Mouse (Mus musculus): ENCODE data around the gene Exoc6. TPM values are rescaled to one million over a fixed set of nuclear protein-coding genes. Genes with fewer than 3 reads are reported as not detected.
A peak's percentile ranks its signal among the peaks of the same experiment; 100 is the strongest.

Exoc6 gene
- polyA plus RNA-seq, 1 experiment from 2014 or later = 21.7 TPM

- H3K4me2 ChIP-seq = no peak overlapping the region
These were observed 5.8 kb downstream of the Exoc6 start for GRCm38 (mm10) chr19:37555863-37556566.

GRCm38 (mm10) chr19:37557898-37558297 lies 7.7 kb downstream of the Exoc6 start:
- peaks cover 24% of the 10 kb centered on the region for H3K4me1 ChIP-seq (replicated peaks)
- peaks cover under 1% of the 10 kb centered on the region; the same call in 1 of the 2 replicates for H3K36me3 ChIP-seq
- no peak overlapping the region for H3K9ac ChIP-seq
- no peaks in the 10 kb centered on the region for H3K9me3 ChIP-seq (replicated peaks)
- H3K27ac ChIP-seq (ENCODE audit: poor library complexity, severe bottlenecking) = no peak overlapping the region
- no peak for ATAC-seq (ENCODE audit: insufficient number of reproducible peaks, low FRiP score)
- H3K4me3 ChIP-seq = no peak overlapping the region
- H3K4me2 ChIP-seq = no peak overlapping the region
- no peaks in the 10 kb centered on the region for H3K27me3 ChIP-seq (replicated peaks)
- 59% methylated on average over 3 of the region's 3 CpGs for WGBS

More at GRCm38 (mm10) chr19:37555863-37556566, 5.8 kb downstream of the Exoc6 start:
- Histone ChIP-seq H3K4me1 (replicated peaks) (peaks cover 17% of the 10 kb centered on the region), H3K9ac (no peak overlapping the region), H3K27me3 (replicated peaks) (no peaks in the 10 kb centered on the region), H3K36me3 (peaks cover 3% of the 10 kb centered on the region; the same call in 1 of the 2 replicates), H3K27ac (ENCODE audit: poor library complexity, severe bottlenecking) (no peak overlapping the region), H3K9me3 (replicated peaks) (no peaks in the 10 kb centered on the region), H3K4me3 (no peak overlapping the region)
- no peak for ATAC-seq (ENCODE audit: insufficient number of reproducible peaks, low FRiP score)
- 85% methylated on average over 6 of the region's 6 CpGs for WGBS

GRCm38 (mm10) chr19:37559286-37560079 lies 9.3 kb downstream of the Exoc6 start:
- Histone ChIP-seq H3K4me2 (peak overlapping the region; percentile 11; the same call in 1 of the 2 replicates), H3K27ac (ENCODE audit: poor library complexity, severe bottlenecking) (no peak overlapping the region), H3K9me3 (replicated peaks) (no peaks in the 10 kb centered on the region), H3K4me3 (no peak overlapping the region), H3K36me3 (no peaks in the 10 kb centered on the region), H3K4me1 (replicated peaks) (peaks cover 24% of the 10 kb centered on the region), H3K27me3 (replicated peaks) (no peaks in the 10 kb centered on the region), H3K9ac (no peak overlapping the region)
- 44% methylated on average over 9 of the region's 9 CpGs for WGBS
- no peak for ATAC-seq (ENCODE audit: insufficient number of reproducible peaks, low FRiP score)

GRCm38 (mm10) chr19:37560080-37560427 lies 9.8 kb downstream of the Exoc6 start:
- Histone ChIP-seq H3K27ac (ENCODE audit: poor library complexity, severe bottlenecking) (no peak overlapping the region), H3K9me3 (replicated peaks) (no peaks in the 10 kb centered on the region), H3K4me3 (no peak overlapping the region), H3K36me3 (no peaks in the 10 kb centered on the region), H3K9ac (no peak overlapping the region), H3K27me3 (replicated peaks) (no peaks in the 10 kb centered on the region), H3K4me1 (replicated peaks) (peaks cover 24% of the 10 kb centered on the region), H3K4me2 (peak overlapping the region; percentile 11; the same call in 1 of the 2 replicates)
- ATAC-seq (ENCODE audit: insufficient number of reproducible peaks, low FRiP score) = no peak
- 40% methylated on average over 6 of the region's 6 CpGs for WGBS

GRCm38 (mm10) chr19:37561106-37561892 lies 11.1 kb downstream of the Exoc6 start:
- H3K27ac ChIP-seq (ENCODE audit: poor library complexity, severe bottlenecking) = 0 out of 2 replicates have a peak overlapping the region, but pooled peaks have one; percentile 2
- 53% methylated on average over 10 of the region's 10 CpGs for WGBS

GRCm38 (mm10) chr19:37563763-37564162 lies 13.5 kb downstream of the Exoc6 start:
- H3K4me2 ChIP-seq = no peak overlapping the region
- no peak overlapping the region for H3K27ac ChIP-seq (ENCODE audit: poor library complexity, severe bottlenecking)
- 28% methylated on average over 4 of the region's 4 CpGs for WGBS
- H3K9ac ChIP-seq = no peak overlapping the region
- no peaks in the 10 kb centered on the region for H3K27me3 ChIP-seq (replicated peaks)
- peaks cover 22% of the 10 kb centered on the region for H3K4me1 ChIP-seq (replicated peaks)
- no peak for ATAC-seq (ENCODE audit: insufficient number of reproducible peaks, low FRiP score)
- no peak overlapping the region for H3K4me3 ChIP-seq
- no peaks in the 10 kb centered on the region for H3K9me3 ChIP-seq (replicated peaks)
- no peaks in the 10 kb centered on the region for H3K36me3 ChIP-seq

More at GRCm38 (mm10) chr19:37561106-37561892, 11.1 kb downstream of the Exoc6 start:
- Histone ChIP-seq H3K4me3 (no peak overlapping the region), H3K4me1 (replicated peaks) (peaks cover 24% of the 10 kb centered on the region), H3K9ac (no peak overlapping the region), H3K36me3 (no peaks in the 10 kb centered on the region), H3K9me3 (replicated peaks) (no peaks in the 10 kb centered on the region), H3K27me3 (replicated peaks) (no peaks in the 10 kb centered on the region), H3K4me2 (no peak overlapping the region)
- peak; percentile 75 for ATAC-seq (ENCODE audit: insufficient number of reproducible peaks, low FRiP score)

GRCm38 (mm10) chr19:37565806-37566205 lies 15.6 kb downstream of the Exoc6 start:
- H3K36me3 ChIP-seq = no peaks in the 10 kb centered on the region
- WGBS = 54% methylated on average over 7 of the region's 7 CpGs
- no peak overlapping the region for H3K4me3 ChIP-seq
- no peak overlapping the region for H3K9ac ChIP-seq
- no peaks in the 10 kb centered on the region for H3K9me3 ChIP-seq (replicated peaks)
- no peak for ATAC-seq (ENCODE audit: insufficient number of reproducible peaks, low FRiP score)
- no peak overlapping the region for H3K27ac ChIP-seq (ENCODE audit: poor library complexity, severe bottlenecking)
- H3K27me3 ChIP-seq (replicated peaks) = no peaks in the 10 kb centered on the region
- peaks cover 11% of the 10 kb centered on the region for H3K4me1 ChIP-seq (replicated peaks)
- no peak overlapping the region for H3K4me2 ChIP-seq

GRCm38 (mm10) chr19:37569186-37569754 lies 19.1 kb downstream of the Exoc6 start:
- H3K9me3 ChIP-seq (replicated peaks) = no peaks in the 10 kb centered on the region
- H3K27me3 ChIP-seq (replicated peaks) = no peaks in the 10 kb centered on the region
- WGBS = 86% methylated on average over 12 of the region's 12 CpGs
- 0 out of 2 replicates have a peak, but pooled peaks cover 2% of the 10 kb centered on the region for H3K4me1 ChIP-seq (replicated peaks)
- H3K4me2 ChIP-seq = no peak overlapping the region
- ATAC-seq (ENCODE audit: insufficient number of reproducible peaks, low FRiP score) = no peak
- no peak overlapping the region for H3K4me3 ChIP-seq
- peaks cover 10% of the 10 kb centered on the region; the same call in 1 of the 2 replicates for H3K36me3 ChIP-seq
- no peak overlapping the region for H3K9ac ChIP-seq
- H3K27ac ChIP-seq (ENCODE audit: poor library complexity, severe bottlenecking) = no peak overlapping the region

GRCm38 (mm10) chr19:37570966-37571718 lies 20.9 kb downstream of the Exoc6 start:
- no peaks in the 10 kb centered on the region for H3K27me3 ChIP-seq (replicated peaks)

GRCm38 (mm10) chr19:37574802-37575201 lies 24.6 kb downstream of the Exoc6 start:
- WGBS = 43% methylated on average over 5 of the region's 5 CpGs
- ATAC-seq (ENCODE audit: insufficient number of reproducible peaks, low FRiP score) = no peak
- Histone ChIP-seq H3K27ac (ENCODE audit: poor library complexity, severe bottlenecking) (no peak overlapping the region), H3K36me3 (peaks cover 22% of the 10 kb centered on the region; the same call in 1 of the 2 replicates), H3K4me2 (no peak overlapping the region), H3K9me3 (replicated peaks) (no peaks in the 10 kb centered on the region), H3K4me3 (no peak overlapping the region), H3K27me3 (replicated peaks) (no peaks in the 10 kb centered on the region), H3K4me1 (replicated peaks) (peaks cover 8% of the 10 kb centered on the region; the same call in 1 of the 2 replicates), H3K9ac (no peak overlapping the region)

More at GRCm38 (mm10) chr19:37570966-37571718, 20.9 kb downstream of the Exoc6 start:
- Histone ChIP-seq H3K9ac (no peak overlapping the region), H3K27ac (ENCODE audit: poor library complexity, severe bottlenecking) (no peak overlapping the region), H3K4me3 (no peak overlapping the region), H3K4me1 (replicated peaks) (0 out of 2 replicates have a peak, but pooled peaks cover 2% of the 10 kb centered on the region), H3K4me2 (no peak overlapping the region), H3K36me3 (peaks cover 10% of the 10 kb centered on the region; the same call in 1 of the 2 replicates), H3K9me3 (replicated peaks) (no peaks in the 10 kb centered on the region)
- 88% methylated on average over 10 of the region's 10 CpGs for WGBS
- ATAC-seq (ENCODE audit: insufficient number of reproducible peaks, low FRiP score) = no peak

Data from heart, embryonic 12.5 days (tissue).